Mouse (Mus musculus) kidney, adult 8-10 months (tissue): ENCODE measurements around the gene Morn5.

ENCODE experiments used
- DNase-seq, 2 experiments: peaks; one replicate each; pipeline ENCODE4 v3.0.0; 2022

Gene Morn5

DNA sequence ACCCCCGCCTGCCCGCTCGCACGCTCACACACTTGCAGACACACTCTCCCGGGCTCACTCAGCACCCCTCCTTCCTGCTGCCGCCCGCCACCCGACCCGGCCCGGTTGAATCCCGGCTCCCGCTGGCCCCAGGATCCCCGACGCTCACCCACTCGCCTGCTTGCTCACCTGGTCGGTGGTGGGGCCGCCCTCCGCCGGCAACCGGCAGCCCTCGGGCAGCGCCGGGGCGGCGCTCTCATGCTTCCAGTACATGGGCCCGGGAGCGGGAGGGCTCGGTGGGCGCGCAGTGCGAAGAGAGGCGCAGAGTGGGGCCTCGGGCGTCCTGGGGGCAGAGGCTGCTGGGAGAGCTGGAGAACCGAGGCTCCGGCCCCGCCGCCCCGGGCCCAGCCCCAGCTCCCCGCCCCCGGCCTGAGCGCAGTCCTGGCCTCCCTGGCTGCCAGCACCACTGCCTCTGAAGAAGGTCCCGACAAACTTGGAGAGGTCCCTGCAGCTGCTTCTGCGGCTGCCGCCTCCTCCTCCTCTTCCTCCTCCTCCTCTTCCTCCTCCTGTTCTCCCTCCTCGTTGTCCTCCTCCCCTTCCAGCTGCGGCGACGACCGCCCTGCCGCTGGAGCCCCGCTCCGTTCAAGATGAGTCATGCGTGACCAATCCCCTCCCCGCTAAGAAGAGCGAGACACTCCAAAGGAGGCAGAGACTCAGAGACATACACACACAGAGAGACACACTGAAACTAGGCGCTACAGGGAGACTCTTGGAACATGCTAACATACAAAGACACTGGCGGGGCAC lies 55.9 kb downstream of the Morn5 start, which contains the start of gene Lhx6:
TSS of gene Lhx6 (minus strand) at position 453 of the 786 bp plus-strand sequence.
- no peak for DNase-seq

DNA sequence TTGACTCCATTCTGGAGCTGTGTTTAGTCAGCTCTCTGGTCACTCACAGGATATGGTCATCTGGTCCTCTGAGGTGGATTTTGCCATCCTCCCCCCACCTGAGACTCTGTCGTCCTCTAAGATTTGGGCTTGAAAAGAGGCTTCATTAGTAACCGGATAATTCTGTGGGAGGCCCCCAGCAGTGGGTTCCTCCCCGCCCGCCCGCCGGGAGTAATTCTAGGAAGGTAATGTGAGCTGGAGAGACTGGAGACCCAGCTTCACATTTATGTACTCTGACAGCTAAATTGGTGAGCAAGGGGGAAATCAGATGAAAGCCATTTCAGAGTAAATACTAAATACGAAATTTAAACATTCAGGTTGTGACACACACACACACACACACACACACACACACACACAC lies 59.4 kb downstream of the Morn5 start:
- DNase-seq, result no peak

DNA sequence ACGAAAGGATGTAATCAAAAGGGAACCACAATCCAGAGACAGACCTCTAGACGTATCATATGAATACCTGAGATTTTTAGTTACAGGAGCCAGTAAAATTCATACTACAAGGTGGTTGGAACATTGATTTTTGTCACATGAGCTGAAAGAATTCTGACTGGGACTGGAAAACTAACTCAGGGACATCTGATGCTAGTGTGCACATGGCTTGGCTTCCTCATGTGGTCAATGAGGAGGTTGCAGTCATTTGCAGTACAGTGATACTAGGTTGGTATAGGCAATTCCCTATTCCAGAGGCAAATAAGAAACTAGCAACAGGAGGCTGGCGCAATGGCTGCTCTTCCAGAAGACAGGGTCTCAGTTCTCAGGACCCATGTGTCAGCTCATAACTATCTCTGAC lies 63.4 kb downstream of the Morn5 start:
- DNase-seq, result no peak

DNA sequence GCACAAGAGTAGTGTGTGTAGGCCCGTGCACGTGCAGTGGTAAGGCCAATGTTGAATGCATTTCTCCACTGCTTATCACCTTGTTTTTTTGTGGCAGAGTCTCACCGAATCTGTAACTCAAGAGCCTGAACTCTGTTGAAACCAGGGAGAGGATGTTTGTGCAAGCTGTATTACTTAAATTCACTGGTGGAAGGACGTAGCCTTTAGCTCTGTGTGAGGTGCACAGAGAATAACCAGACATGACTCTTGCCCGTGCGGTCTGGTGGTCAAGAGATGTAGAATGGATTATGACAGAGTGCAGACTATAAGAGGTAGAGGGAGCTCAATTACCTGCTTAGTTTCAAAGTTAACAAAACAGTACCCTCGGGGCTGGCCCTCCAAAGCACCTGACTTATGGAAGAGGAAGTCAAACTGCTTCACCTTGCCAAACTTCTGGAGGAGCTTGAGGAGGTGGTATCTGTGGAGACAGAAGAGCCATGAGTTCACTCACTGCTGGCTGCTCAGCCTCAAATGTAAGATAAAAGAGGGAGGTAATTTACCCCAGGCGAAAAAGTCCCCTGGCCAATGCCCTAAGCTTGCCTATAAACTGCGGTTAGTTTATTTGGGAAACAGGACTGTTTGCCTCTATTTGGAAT lies 77.7 kb downstream of the Morn5 start:
- no peak for DNase-seq

DNA sequence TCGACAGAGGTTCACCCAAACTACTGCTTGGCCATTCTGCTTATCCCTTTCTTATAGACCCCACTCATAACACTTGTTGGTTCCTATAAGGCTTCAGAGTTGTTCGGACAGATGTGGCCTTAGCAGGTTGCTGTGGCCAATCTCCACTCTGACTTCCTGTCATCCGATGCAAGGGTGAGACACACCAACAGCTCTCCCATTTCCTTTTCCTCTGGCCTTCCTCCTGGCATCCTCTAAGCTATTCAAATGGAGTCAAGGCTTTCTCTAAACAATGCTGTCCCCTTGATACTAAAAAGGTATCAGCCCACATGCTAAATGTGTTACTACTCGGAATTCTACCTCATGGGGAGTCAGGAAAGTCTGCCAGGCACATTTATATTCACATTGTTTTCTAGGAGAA lies 78.7 kb downstream of the Morn5 start:
- DNase-seq, result no peak

DNA sequence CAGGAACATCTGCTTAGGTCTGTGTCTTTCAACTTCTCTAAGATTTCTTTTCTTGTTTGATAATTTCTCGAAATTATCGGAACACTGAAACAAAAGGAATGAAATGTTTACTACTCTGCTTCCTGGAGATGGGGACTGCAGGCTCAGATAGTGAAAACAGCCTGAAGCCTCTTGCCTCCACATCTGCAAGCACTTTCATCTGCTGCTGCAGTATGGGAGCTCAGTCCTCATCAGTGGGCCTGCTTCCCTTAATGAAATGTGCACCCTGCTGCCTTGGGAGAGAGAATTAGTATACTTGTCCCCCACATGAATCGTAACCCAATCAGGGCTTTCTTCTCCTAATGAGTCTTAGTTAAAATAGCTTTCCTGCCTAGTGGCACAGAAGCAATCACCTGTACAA lies 79.8 kb downstream of the Morn5 start:
- no peak for DNase-seq
